Mouse (Mus musculus) testis, adult 2 months (tissue): ENCODE results near the gene Rnf223. TPM values are rescaled to one million over a fixed set of nuclear protein-coding genes. Genes with fewer than 3 reads are reported as not detected.

Experiments
- H3K27ac ChIP-seq: fragments of 200-500 bp; 2 replicates; pipeline ENCODE4 v1.5.1; 2012; ENCODE audit warnings: low read depth, low read length; ENCODE audit not compliant: control insufficient read depth, insufficient read depth
- H3K27me3 ChIP-seq: fragments of 200-500 bp; 2 replicates; pipeline ENCODE4 v1.6.1; 2012; ENCODE audit warnings: mild to moderate bottlenecking, low read length, moderate library complexity; ENCODE audit not compliant: control insufficient read depth, insufficient read depth
- H3K36me3 ChIP-seq: fragments of 200-500 bp; 2 replicates; pipeline ENCODE4 v1.6.1; 2012; ENCODE audit warnings: mild to moderate bottlenecking, low read length; ENCODE audit not compliant: control insufficient read depth, insufficient read depth
- H3K4me1 ChIP-seq: fragments of 200-500 bp; 2 replicates; pipeline ENCODE4 v1.6.1; 2012; ENCODE audit warnings: low read length; ENCODE audit not compliant: control insufficient read depth, insufficient read depth
- H3K4me3 ChIP-seq: fragments of 200-500 bp; 2 replicates; pipeline ENCODE4 v1.5.1; 2012; ENCODE audit warnings: low read depth, mild to moderate bottlenecking, low read length, moderate library complexity, mixed read lengths; ENCODE audit not compliant: control insufficient read depth
- CTCF ChIP-seq: fragments of 200-500 bp; IDR thresholded peaks from 2 replicates; pipeline ENCODE4 v1.5.1; 2012; ENCODE audit warnings: low read depth, mild to moderate bottlenecking, inconsistent platforms, low read length, moderate library complexity; ENCODE audit not compliant: control insufficient read depth, insufficient read depth, insufficient replicate concordance
- POLR2A ChIP-seq: fragments of 200-500 bp; IDR thresholded peaks from 2 replicates; pipeline ENCODE4 v1.6.1; 2012; ENCODE audit warnings: low read depth, mild to moderate bottlenecking, inconsistent platforms, low read length, moderate library complexity; ENCODE audit not compliant: control insufficient read depth
- polyA plus RNA-seq: library from polyadenylated mRNA; depleted of rRNA; stranded (reverse); fragments of >200 nt; gene quantifications from 2 replicates; pipeline ENCODE4 v1.2.3, GENCODE M21; 2012; rRNA removed

The Rnf223 gene
- polyA plus RNA-seq, result 0.72 and 0.85 TPM in 2 replicates

- no peaks in the 10 kb centered on the region for H3K4me1 ChIP-seq
- H3K27ac ChIP-seq, result no peak within 1 kb of the TSS
- no peak for TF ChIP-seq CTCF
- TF ChIP-seq POLR2A, result no peak
- H3K27me3 ChIP-seq, result no peaks in the 10 kb centered on the region
- H3K36me3 ChIP-seq, result no peaks in the 10 kb centered on the region; the same call in 1 of the 2 replicates
- no peak within 1 kb of the TSS for H3K4me3 ChIP-seq
Measured at GRCm38 (mm10) chr4:156130436-156130835, at the start of gene Rnf223. TSS of gene Rnf223 (plus strand) at chr4:156130513.

GRCm38 (mm10) chr4:156082621-156083234 lies 47.6 kb upstream of the Rnf223 start:
- Histone ChIP-seq H3K36me3 (no peaks in the 10 kb centered on the region), H3K27me3 (no peaks in the 10 kb centered on the region), H3K4me1 (peaks cover 14% of the 10 kb centered on the region), H3K4me3 (no peak overlapping the region), H3K27ac (peak overlapping the region; percentile 43)
- TF ChIP-seq CTCF (no peak), POLR2A (no peak)

GRCm38 (mm10) chr4:156083348-156083747 lies 47.0 kb upstream of the Rnf223 start:
- TF ChIP-seq CTCF, result no peak
- no peak overlapping the region for H3K4me3 ChIP-seq
- peak overlapping the region; percentile 78 for H3K27ac ChIP-seq
- H3K4me1 ChIP-seq, result peaks cover 14% of the 10 kb centered on the region
- no peaks in the 10 kb centered on the region for H3K27me3 ChIP-seq
- no peaks in the 10 kb centered on the region for H3K36me3 ChIP-seq

- no peaks in the 10 kb centered on the region for H3K27me3 ChIP-seq
- no peak for TF ChIP-seq POLR2A
- H3K4me1 ChIP-seq, result peaks cover 14% of the 10 kb centered on the region
- H3K4me3 ChIP-seq, result no peak overlapping the region
- H3K36me3 ChIP-seq, result no peaks in the 10 kb centered on the region
- peak overlapping the region; percentile 78 for H3K27ac ChIP-seq
Measured at GRCm38 (mm10) chr4:156084096-156084879, 46.0 kb upstream of the Rnf223 start.

GRCm38 (mm10) chr4:156085256-156085655 lies 45.1 kb upstream of the Rnf223 start:
- Histone ChIP-seq H3K4me3 (no peak overlapping the region), H3K36me3 (no peaks in the 10 kb centered on the region), H3K27me3 (no peaks in the 10 kb centered on the region), H3K27ac (peak overlapping the region; percentile 77), H3K4me1 (peaks cover 14% of the 10 kb centered on the region)
- TF ChIP-seq POLR2A, result no peak
- no peak for TF ChIP-seq CTCF

- H3K27me3 ChIP-seq, result no peaks in the 10 kb centered on the region
- H3K27ac ChIP-seq, result no peak overlapping the region
- TF ChIP-seq POLR2A (no peak), CTCF (no peak)
- peaks cover 14% of the 10 kb centered on the region for H3K4me1 ChIP-seq
- no peaks in the 10 kb centered on the region for H3K36me3 ChIP-seq
- H3K4me3 ChIP-seq, result no peak overlapping the region
Measured at GRCm38 (mm10) chr4:156087398-156088087, 42.8 kb upstream of the Rnf223 start.

- H3K27me3 ChIP-seq, result no peaks in the 10 kb centered on the region
- TF ChIP-seq CTCF, result no peak
- H3K4me1 ChIP-seq, result no peaks in the 10 kb centered on the region
- no peak overlapping the region for H3K27ac ChIP-seq
- no peaks in the 10 kb centered on the region for H3K36me3 ChIP-seq
- no peak overlapping the region for H3K4me3 ChIP-seq
Measured at GRCm38 (mm10) chr4:156091236-156091635, 39.1 kb upstream of the Rnf223 start.
